Mouse (Mus musculus) 3T3-L1 (cell line): ENCODE results near the gene Slc33a1.

Source experiments
- DNase-seq: peaks from one replicate; pipeline ENCODE4 v3.0.0-alpha.2; 2015; ENCODE audit warnings: low read depth, low spot score

Gene Slc33a1

DNA sequence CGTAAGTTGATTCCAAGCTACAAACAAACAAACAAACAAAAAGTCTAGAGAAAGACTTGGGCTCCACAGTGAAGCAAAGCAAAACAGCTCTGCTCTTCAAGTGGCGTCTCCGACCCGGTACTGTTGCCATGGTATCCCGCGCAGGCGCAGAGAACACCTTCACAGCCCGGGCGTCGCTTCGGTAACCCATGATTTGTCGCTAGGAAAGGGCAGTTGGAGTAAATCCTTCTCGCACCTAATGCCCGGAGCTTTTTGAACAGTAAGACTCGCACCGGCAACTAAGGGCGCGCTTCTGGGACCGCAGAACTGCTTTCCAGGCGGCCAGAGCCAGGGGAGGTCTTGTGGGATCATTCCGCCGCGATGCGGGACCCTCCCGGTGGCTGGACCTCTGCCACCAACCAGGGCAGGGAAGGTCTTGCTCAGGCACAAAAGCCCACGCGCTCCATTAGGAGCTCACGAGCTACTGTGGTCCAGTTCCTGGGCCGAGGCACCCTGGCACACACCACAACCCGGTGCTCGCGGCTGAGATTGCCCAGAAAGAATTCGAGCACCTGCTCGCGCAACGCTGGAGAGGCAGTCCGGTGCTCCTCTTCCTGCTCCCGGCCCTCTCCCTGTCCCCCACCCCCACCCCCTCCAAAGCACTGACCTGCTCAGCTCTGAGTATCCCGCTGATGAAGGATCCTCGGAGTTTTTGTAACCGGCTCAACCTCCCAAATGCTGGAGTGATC is 65.8 kb downstream of the Slc33a1 start:
- peak; percentile 51 for DNase-seq

DNA sequence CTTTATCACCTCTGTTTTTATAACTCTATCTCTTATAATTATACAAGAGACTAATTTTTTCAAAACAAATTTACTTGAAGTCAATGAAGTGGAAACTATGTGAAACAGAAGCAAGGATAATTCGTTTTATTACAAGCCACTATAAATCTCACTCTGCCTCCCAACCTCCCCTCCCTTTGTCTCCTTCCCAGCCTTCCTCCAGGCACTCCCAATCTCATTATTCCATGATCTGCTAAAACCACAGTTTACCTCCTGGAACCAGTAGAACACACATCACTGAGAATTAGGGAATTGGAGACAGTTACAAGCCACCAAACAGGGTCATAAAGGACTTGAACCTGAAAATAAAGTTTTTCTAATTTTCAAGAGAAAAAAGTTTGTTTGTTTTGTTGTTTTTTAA is 67.4 kb downstream of the Slc33a1 start:
- DNase-seq = no peak

DNA sequence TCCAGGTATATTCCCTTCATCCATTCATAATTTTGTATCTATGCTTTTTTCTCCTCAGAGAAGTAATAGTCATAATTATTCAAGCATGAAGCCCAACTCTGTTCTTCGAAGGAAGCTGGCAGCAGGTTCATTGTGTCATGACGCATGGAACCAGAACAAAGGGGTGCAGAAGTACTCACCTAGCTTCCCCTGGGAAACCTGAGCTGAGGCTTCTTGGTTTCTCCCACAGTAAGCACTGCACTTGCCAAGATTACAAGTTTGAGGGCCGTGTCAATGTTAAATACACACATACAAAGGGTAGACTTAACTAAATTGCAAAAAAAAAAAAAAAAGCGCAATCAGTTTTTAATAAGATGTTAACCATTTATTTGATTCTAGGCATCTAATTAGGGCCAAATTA is 68.3 kb downstream of the Slc33a1 start:
- DNase-seq = no peak

DNA sequence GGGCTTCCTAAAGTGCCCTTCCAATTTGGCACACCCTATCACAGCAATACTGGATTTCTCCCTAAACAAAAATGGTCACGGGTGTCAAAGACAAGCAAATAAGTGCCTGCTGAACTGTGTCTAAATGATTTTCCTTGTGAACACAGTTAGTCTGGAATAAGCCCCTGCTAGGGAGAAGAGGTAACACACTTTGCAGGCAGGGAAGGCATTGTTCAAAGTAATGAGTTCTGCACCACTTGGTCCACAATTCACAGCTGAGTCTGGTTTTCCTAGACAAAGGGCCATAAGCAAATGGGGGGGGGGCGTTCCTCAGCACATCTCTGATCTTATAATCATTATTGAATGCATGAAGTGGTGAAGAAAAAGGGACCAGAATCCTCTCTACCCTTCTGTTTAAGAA is 68.8 kb downstream of the Slc33a1 start:
- DNase-seq = no peak

DNA sequence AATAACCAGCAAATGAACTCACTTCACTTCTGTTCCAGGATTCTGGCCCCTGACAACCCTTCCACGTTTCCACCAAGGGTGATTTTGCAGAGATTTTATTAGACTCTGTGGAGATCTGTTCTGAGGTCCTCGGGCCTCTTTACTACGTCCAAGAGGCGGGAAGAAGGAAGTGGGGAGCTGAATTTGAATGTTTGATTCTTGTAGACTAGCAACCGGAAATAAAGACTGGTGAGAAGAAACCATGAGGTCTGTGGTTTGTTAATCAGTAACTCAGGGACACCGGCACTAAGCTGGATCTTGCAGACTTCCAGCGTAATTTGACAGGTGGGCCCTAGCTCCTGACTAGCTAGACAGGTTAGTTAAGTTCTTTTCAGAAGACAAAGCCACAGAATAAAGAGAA is 70.9 kb downstream of the Slc33a1 start:
- no peak for DNase-seq

DNA sequence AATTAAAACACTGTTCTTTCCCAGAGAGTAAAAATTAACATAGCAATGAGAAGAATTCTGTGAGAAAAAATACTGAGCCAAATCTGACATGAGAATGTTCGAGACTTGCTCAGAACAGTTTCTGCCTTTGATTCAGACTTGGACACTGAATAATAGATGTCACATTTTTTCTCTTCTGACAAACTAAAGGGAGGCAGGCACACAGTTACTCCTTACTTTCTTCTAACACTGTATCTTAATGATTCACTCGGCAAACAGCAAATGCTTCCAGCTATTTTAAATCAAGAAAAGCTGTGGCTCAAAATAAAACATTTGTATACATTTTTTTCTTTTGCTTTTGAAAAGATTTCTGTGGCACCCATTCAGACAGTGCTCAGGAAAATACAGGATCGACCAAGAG is 72.4 kb downstream of the Slc33a1 start:
- no peak for DNase-seq
